Mouse (Mus musculus): ENCODE data around the gene Urm1.

GRCm38 (mm10) chr2:29819363-29819762, 512 bp upstream of the Urm1 start:
- TF ChIP-seq CHD2 (IDR thresholded peaks at IDR 0.05; ENCODE audit: low read length): no peak
- no peak for TF ChIP-seq MAX (IDR thresholded peaks at IDR 0.05; ENCODE audit: low read length)
- TF ChIP-seq MEF2A (IDR thresholded peaks at IDR 0.05; ENCODE audit: extremely low read depth, insufficient replicate concordance, low read depth, low read length, poor library complexity, severe bottlenecking): no peak
- TF ChIP-seq CTCF (IDR thresholded peaks at IDR 0.05 in 2 of 3, conservative IDR thresholded peaks at IDR 0.05 in 1 of 3; ENCODE audit: control insufficient read depth in 1 of 3, insufficient read depth in 1 of 3, low read depth in 2 of 3, low read length in 3 of 3, poor library complexity in 1 of 3, severe bottlenecking in 1 of 3): no peak
- TF ChIP-seq POLR2AphosphoS2 (IDR thresholded peaks at IDR 0.05; ENCODE audit: low read length): no peak

Measured in MEL (cell line).